15 mouse cellular contexts compared by ENCODE assay signal in the genomic region with DNA sequence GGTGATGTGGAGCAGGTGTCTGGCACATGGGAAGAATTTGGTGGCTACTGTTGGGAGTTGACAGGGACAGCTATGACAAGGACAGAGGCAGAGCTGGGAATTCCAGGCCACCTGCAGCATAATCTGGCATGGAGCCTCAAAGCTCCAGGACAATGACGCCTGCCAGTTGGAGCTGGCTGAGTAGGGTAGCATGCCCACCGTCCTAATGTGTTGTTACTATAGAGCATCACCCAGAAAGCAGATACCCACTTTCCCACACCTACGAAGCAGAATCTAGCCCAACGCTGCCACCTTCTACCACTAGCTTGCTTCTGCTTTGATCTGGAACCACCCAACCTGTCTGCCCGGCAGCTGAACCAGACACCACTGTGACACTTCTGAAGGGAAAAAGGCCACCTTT. TPM values are rescaled to one million over a fixed set of nuclear protein-coding genes. Genes with fewer than 3 reads are reported as not detected.
A peak's percentile ranks its signal among the peaks of the same experiment; 100 is the strongest.
DNase-seq lines count a peak whose midpoint lies in the region; ATAC-seq lines count a peak whose summit lies in the region.
"Had no signal": no experiment of that assay in that cellular context is flagged by ENCODE, and none has a peak within 500 bp of the region (broad histone marks: within the 10 kb centered on the region; RNA-seq: fewer than 3 reads in every experiment).

No protein-coding gene starts in this region.

- no peak overlapping the region for H3K4me2 ChIP-seq in heart, embryonic 12.5 days
- 0 out of 2 replicates have a peak overlapping the region, but pooled peaks have one; percentile 9 for H3K4me2 ChIP-seq in neural tube, embryonic 12.5 days (replicated peaks)
- H3K4me2 ChIP-seq: limb, embryonic 15.5 days; lung, embryonic 14.5 days had no signal

- no peak for ATAC-seq in heart, embryonic 12.5 days (ENCODE audit: insufficient number of reproducible peaks, low FRiP score)
- no peak for ATAC-seq in neural tube, embryonic 12.5 days (ENCODE audit: low FRiP score, low read depth)
- ATAC-seq: intestine, postnatal 0 days had no signal

- DNase-seq in cerebellum, postnatal 10 days, result peak; percentile 61 to 70
- no peak for DNase-seq in cerebellum, adult 11 months
- no peak for DNase-seq in heart, adult 9 months (ENCODE audit: low spot score in 2 of 2)
- DNase-seq in neural tube, embryonic 10.5 days (ENCODE audit: extremely low spot score, low spot score), result no peak
- DNase-seq in kidney, adult 9 months, result no peak
- DNase-seq in kidney, postnatal 10 days, result no peak
- DNase-seq: adrenal gland, adult 2 months; gastrocnemius, postnatal 25 days; lung, embryonic 14.5 days had no signal

- H3K27me3 ChIP-seq in heart, embryonic 12.5 days (replicated peaks), result no peaks in the 10 kb centered on the region
- H3K27me3 ChIP-seq in neural tube, embryonic 12.5 days (replicated peaks), result no peaks in the 10 kb centered on the region
- H3K27me3 ChIP-seq: limb, embryonic 15.5 days had no signal

- H3K9me3 ChIP-seq in heart, embryonic 12.5 days (replicated peaks), result no peaks in the 10 kb centered on the region
- no peaks in the 10 kb centered on the region for H3K9me3 ChIP-seq in neural tube, embryonic 12.5 days
- H3K9me3 ChIP-seq: limb, embryonic 15.5 days had no signal

- peaks cover 52% of the 10 kb centered on the region for H3K4me1 ChIP-seq in heart, embryonic 12.5 days (replicated peaks)
- H3K4me1 ChIP-seq in neural tube, embryonic 12.5 days, result peaks cover 33% of the 10 kb centered on the region

- H3K4me3 ChIP-seq in heart, embryonic 12.5 days, result no peak overlapping the region
- H3K4me3 ChIP-seq in neural tube, embryonic 12.5 days, result no peak overlapping the region
- H3K4me3 ChIP-seq: erythroblast, embryonic 14.5 days; limb, embryonic 15.5 days had no signal

- H3K9ac ChIP-seq in heart, embryonic 12.5 days, result peak overlapping the region; percentile 38; the same call in 1 of the 2 replicates
- no peak overlapping the region for H3K9ac ChIP-seq in neural tube, embryonic 12.5 days
- H3K9ac ChIP-seq: limb, embryonic 15.5 days; lung, embryonic 14.5 days had no signal

- WGBS in heart, embryonic 12.5 days, result 75% methylated on average over 5 of the region's 5 CpGs
- WGBS in neural tube, embryonic 12.5 days, result 84% methylated on average over 5 of the region's 5 CpGs

- H3K36me3 ChIP-seq in heart, embryonic 12.5 days, result peaks cover 43% of the 10 kb centered on the region
- H3K36me3 ChIP-seq in neural tube, embryonic 12.5 days, result 0 out of 2 replicates have a peak, but pooled peaks cover 4% of the 10 kb centered on the region

- H3K27ac ChIP-seq in heart, embryonic 12.5 days (ENCODE audit: poor library complexity, severe bottlenecking), result peak overlapping the region; percentile 73
- H3K27ac ChIP-seq in neural tube, embryonic 12.5 days, result no peak overlapping the region
- H3K27ac ChIP-seq: stomach, postnatal 0 days had no signal

RNA-seq across cellular contexts. Expression of a gene that starts 46.9 kb away (rescaled TPM):
- 36.8 and 41.0 TPM in 2 replicates for polyA plus RNA-seq in heart, embryonic 12.5 days (2016; fragmentation: Nextera tagmentation; extraction: Ambion mirVana)
- 18.9 and 21.3 TPM in 2 replicates for polyA plus RNA-seq in neural tube, embryonic 12.5 days (2016; fragmentation: Nextera tagmentation; extraction: Ambion mirVana)

Comparison
In these comparisons a context has a peak if more than half of its experiments do, and no peak if none do; other contexts are left out.
1. DNase-seq: peak in cerebellum, postnatal 10 days (2 of 2); none in cerebellum, adult 11 months (single experiment), heart, adult 9 months (0 of 2), neural tube, embryonic 10.5 days (single experiment), kidney, adult 9 months (single experiment) and kidney, postnatal 10 days (single experiment).